Mouse (Mus musculus): Measurements from ENCODE around the gene Ist1. TPM values are rescaled to one million over a fixed set of nuclear protein-coding genes. Genes with fewer than 3 reads are reported as not detected.
A peak's percentile ranks its signal among the peaks of the same experiment; 100 is the strongest.

The Ist1 gene
- polyA plus RNA-seq, 1 experiment from 2014 or later: 153 TPM

DNA sequence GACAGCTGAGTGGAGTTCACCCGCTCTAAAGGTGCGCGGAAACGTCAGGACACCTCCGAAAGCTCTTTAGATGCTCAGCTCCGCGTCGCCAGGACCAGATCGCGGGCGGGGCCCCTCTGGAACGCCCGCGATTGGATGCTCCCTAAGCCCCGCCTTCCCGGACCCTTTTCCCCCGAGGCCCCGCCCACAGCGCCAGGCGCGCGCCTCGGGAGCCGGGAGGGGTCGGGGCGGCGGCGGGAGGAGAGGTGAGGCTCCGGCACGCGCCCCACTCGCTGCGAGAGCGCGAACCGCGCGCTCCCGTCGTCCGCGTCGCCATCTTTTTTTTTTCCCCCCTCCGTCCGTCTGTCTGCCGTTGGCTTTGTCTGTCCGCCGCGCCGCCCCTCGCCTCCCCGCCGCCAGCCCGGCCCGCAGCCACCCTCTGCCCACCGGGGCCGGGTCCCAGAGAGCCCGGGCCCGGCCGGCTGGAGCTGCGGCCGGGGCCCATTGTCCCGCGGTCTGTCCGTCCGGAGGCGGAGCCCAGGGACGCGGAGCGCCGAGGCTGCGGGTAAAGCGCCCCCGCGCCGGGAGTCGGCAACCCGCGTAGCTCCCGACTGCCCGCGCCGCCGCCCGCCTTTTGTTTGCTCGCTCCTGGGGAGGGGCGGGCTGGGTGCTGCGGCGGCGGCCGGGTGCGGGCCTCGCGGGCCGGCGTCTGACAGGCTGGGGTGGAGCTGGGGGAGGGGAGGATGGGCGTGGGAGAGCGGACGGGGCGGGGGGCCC lies 12.4 kb upstream of the Ist1 start, which contains the start of gene Zfp821:
Zfp821 (plus strand) TSS at position 227 of the 756 bp plus-strand sequence.
- Histone ChIP-seq H3K36me3 (peaks cover 33% of the 10 kb centered on the region), H3K9me3 (replicated peaks) (no peaks in the 10 kb centered on the region), H3K27me3 (ENCODE audit: low read depth, poor library complexity, severe bottlenecking) (peaks cover 26% of the 10 kb centered on the region), H3K4me1 (peaks cover 16% of the 10 kb centered on the region), H3K4me3 (peak within 1 kb of the TSS; percentile 91), H3K27ac (peak within 1 kb of the TSS; percentile 100)
- peak; percentile 95 for DNase-seq (ENCODE audit: low spot score)
- whole genome bisulfite sequencing: under 1% methylated on average over 94 of the region's 100 CpGs

DNA sequence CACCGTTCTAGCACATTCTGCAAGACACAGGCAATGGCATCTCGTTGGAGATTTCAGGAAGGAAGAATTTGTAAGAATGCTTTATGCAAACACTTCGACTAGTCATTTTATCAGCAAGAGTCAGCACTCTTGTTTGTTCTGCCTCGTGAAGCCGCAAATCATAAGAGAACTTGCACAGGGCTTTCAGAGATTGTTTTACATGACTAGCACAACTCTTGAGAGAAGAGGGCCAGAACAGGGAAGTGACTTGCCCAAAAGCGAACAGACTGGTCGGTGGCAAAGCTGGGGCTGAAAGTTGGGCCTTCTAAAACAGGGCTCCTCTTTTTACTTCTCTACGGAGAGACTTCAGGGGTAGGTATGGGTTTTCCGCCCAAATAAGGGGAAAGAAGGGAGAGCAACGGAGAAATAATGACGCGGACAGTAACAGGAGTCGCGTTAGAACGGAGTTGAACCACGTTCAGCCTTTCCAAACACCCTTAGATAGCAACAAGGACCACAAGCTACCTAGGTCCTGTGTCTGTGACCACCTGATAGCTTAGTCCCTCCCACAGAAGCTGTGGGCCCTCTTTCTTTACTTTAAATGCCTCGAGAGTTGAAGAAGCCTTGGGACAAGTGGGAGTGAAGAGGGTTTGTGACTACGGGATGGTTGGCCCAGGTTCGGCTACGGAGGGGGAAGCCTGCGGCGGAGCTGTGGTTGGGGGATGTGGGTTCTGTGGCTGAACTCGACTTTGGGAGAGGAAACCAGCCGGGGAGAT lies 11.7 kb upstream of the Ist1 start:
- H3K27me3 ChIP-seq (ENCODE audit: low read depth, poor library complexity, severe bottlenecking): peaks cover 26% of the 10 kb centered on the region
- 14% methylated on average over 24 of the region's 24 CpGs for WGBS
- peak overlapping the region; percentile 91 for H3K4me3 ChIP-seq
- no peak for DNase-seq (ENCODE audit: low spot score)
- H3K27ac ChIP-seq: peak overlapping the region; percentile 100
- H3K36me3 ChIP-seq: peaks cover 26% of the 10 kb centered on the region
- no peaks in the 10 kb centered on the region for H3K9me3 ChIP-seq (replicated peaks)
- peaks cover 16% of the 10 kb centered on the region for H3K4me1 ChIP-seq

DNA sequence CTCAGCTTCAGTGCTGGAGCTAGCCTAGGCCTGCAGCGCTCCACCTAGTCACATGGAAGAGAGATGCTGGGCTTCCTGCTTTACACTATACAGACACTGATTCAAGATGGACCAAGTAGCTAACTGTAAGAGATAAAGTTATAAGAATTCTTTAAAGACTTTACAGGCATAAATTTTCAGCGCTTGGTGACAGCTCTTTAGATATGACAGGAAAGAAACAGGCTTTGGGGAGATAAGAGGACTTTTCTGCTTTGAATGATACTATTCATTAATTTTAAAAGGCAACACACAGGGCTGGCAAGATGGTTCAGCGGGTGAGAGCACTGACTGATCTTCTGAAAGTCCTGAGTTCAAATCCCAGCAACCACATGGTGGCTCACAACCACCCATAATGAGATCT lies 5.4 kb upstream of the Ist1 start:
- no peak overlapping the region for H3K27ac ChIP-seq
- no peak overlapping the region for H3K4me3 ChIP-seq
- DNase-seq (ENCODE audit: low spot score): no peak
- no peaks in the 10 kb centered on the region for H3K36me3 ChIP-seq
- H3K9me3 ChIP-seq (replicated peaks): no peaks in the 10 kb centered on the region
- WGBS: 82% methylated on average over 3 of the region's 3 CpGs
- peaks cover 9% of the 10 kb centered on the region for H3K4me1 ChIP-seq
- peaks cover 13% of the 10 kb centered on the region; the same call in 1 of the 2 replicates for H3K27me3 ChIP-seq (ENCODE audit: low read depth, poor library complexity, severe bottlenecking)

DNA sequence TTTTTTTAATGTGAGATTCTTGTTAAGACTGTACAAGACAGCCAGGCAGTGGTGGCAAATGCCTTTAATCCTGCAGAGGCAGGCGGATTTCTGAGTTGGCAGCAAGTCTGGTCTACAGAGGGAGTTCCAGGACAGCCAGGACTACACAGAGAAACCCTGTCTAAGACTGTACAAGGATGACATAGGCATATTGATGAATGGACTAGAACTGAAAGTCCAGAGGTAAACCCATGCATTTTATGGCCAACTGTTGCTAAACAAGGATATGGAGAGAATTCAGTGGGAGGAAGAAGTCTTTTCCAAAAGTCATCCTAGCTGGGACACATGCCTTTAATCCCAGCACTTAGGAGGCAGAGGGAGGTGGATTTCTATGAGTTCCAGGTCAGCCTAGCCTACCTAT lies 4.7 kb upstream of the Ist1 start:
- Histone ChIP-seq H3K36me3 (no peaks in the 10 kb centered on the region), H3K4me1 (peaks cover 9% of the 10 kb centered on the region), H3K27ac (no peak overlapping the region), H3K9me3 (replicated peaks) (no peaks in the 10 kb centered on the region), H3K4me3 (no peak overlapping the region), H3K27me3 (ENCODE audit: low read depth, poor library complexity, severe bottlenecking) (peaks cover 5% of the 10 kb centered on the region; the same call in 1 of the 2 replicates)
- WGBS: 81% methylated on average over 1 of the region's 1 CpGs
- DNase-seq (ENCODE audit: low spot score): no peak

DNA sequence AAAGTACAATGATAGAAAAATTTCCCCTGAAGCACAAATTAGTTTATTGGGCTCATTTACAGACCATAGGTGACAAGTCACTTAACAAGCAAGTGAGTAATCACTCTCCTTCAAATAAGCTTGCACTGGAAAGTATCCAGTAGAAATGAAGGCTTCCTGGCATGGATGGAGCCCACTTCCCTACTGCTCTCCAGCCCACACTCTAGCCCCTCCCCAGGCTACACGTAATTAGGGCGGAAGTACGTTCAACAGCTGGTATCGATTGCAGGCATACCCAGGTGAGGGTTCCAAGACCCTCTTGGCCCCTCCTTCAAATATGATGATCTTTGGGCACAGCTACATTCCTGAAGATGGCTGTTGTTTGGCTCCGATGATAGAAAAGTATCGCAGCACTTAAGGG lies 1.1 kb upstream of the Ist1 start:
- H3K9me3 ChIP-seq (replicated peaks): no peaks in the 10 kb centered on the region
- no peaks in the 10 kb centered on the region for H3K27me3 ChIP-seq (ENCODE audit: low read depth, poor library complexity, severe bottlenecking)
- H3K36me3 ChIP-seq: peaks cover 3% of the 10 kb centered on the region; the same call in 1 of the 2 replicates
- peak; percentile 33 for DNase-seq (ENCODE audit: low spot score)
- H3K4me1 ChIP-seq: peaks cover 25% of the 10 kb centered on the region
- peak overlapping the region; percentile 99 for H3K4me3 ChIP-seq
- no peak overlapping the region for H3K27ac ChIP-seq
- 42% methylated on average over 6 of the region's 6 CpGs for WGBS

DNA sequence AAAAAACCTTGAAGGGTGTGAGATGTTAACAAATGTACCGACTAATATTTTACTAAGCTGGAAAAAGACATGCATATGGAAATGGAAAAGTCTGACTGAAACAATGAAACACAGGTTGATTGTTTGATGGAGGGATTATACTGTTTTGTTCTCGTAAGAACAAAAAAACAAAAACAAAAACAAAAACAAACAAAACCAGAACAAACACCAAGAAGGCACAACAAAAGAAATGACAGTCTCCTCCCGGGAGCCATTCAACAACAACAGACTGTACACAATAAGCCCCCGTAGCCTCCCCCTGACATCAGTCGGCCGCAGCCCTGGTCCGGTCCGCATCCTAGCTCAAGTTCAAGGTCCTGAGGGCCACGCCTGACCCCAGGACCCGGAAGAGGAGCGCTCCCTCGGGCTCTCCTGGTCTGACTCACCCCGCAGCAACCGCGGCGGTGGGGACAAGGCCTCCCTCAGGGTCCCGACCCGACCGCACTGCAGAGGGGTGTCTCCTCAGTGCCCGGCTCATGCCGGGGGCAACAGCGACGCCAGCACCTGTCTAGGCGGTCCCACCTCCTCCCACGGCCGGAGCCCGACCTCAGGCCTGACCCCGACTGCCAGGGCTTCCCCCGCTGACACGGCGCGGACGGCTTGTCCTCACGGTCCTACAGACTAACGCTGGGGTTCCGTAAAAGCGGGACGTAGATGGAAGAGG lies 466 bp downstream of the Ist1 start:
- H3K9me3 ChIP-seq (replicated peaks): no peaks in the 10 kb centered on the region
- DNase-seq (ENCODE audit: low spot score): no peak
- H3K27me3 ChIP-seq (ENCODE audit: low read depth, poor library complexity, severe bottlenecking): no peaks in the 10 kb centered on the region
- peaks cover 25% of the 10 kb centered on the region for H3K4me1 ChIP-seq
- H3K27ac ChIP-seq: peak overlapping the region; percentile 95
- H3K4me3 ChIP-seq: peak overlapping the region; percentile 99
- under 1% methylated on average over 38 of the region's 38 CpGs for WGBS
- H3K36me3 ChIP-seq: peaks cover 9% of the 10 kb centered on the region; the same call in 1 of the 2 replicates

DNA sequence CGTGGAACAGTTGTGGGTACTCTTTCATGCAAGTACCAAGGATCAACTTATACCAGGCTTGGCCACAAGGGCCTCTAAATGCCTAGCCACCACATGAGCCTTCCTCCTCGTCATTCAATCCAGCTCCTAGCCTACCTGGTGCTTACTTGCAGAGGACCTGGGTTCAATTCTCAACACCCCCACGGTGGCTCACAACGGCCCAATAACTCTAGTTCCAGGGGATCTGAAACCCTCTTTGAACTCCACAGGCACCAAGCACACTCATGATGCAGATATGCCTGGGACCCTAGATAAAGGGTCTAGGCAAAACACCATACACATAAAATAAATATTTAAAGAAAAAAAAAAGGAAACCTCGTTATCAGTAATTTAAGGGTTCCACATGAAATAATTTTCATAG lies 1.3 kb downstream of the Ist1 start:
- WGBS: 62% methylated on average over 5 of the region's 5 CpGs
- Histone ChIP-seq H3K27me3 (ENCODE audit: low read depth, poor library complexity, severe bottlenecking) (no peaks in the 10 kb centered on the region), H3K4me1 (peaks cover 25% of the 10 kb centered on the region), H3K4me3 (peak overlapping the region; percentile 99), H3K36me3 (peaks cover 11% of the 10 kb centered on the region; the same call in 1 of the 2 replicates), H3K9me3 (replicated peaks) (no peaks in the 10 kb centered on the region), H3K27ac (no peak overlapping the region)
- peak; percentile 39 for DNase-seq (ENCODE audit: low spot score)

DNA sequence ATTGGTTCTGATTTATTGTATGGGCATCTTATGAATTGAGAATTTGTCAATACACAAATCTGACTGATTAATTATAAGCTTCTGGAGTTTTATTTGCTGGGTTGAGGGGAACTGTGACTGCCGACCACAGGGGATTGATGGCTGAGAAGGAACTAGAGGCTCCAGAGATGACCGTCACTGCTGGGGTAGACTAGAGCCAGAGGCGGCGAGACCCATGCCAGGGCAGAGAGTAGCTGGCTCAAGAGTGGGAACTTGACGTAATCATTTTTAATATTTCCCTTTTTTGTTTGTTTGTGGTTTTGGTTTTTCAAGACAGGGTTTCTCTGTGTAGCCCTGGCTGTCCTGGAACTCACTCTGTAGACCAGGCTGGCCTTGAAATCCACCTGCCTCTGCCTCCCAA lies 5.8 kb downstream of the Ist1 start:
- no peak for DNase-seq (ENCODE audit: low spot score)
- H3K36me3 ChIP-seq: peaks cover 26% of the 10 kb centered on the region
- no peak overlapping the region for H3K4me3 ChIP-seq
- no peak overlapping the region for H3K27ac ChIP-seq
- H3K27me3 ChIP-seq (ENCODE audit: low read depth, poor library complexity, severe bottlenecking): no peaks in the 10 kb centered on the region
- no peaks in the 10 kb centered on the region for H3K9me3 ChIP-seq (replicated peaks)
- peaks cover 16% of the 10 kb centered on the region for H3K4me1 ChIP-seq
- WGBS: 98% methylated on average over 5 of the region's 5 CpGs

DNA sequence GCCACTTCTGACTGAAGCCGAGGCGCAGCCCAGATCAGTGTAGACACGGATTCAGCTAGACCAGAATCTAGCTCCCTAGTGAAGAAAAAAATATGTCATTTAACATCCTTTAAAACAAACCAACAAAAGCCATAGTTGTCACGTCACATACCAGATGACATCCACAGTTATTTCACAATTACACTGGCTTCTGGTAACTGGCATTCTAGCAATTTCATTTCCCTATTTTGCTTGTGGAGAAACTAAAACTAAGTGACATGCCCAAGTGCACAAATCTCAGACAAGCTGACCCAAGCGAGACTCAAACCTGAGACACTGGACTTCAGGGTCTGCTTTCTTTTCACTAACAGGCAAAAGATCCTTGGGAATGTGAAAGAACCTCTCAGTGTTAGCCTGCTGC lies 10.9 kb downstream of the Ist1 start:
- Histone ChIP-seq H3K4me3 (no peak overlapping the region), H3K36me3 (peaks cover 66% of the 10 kb centered on the region)
- 92% methylated on average over 5 of the region's 5 CpGs for WGBS

DNA sequence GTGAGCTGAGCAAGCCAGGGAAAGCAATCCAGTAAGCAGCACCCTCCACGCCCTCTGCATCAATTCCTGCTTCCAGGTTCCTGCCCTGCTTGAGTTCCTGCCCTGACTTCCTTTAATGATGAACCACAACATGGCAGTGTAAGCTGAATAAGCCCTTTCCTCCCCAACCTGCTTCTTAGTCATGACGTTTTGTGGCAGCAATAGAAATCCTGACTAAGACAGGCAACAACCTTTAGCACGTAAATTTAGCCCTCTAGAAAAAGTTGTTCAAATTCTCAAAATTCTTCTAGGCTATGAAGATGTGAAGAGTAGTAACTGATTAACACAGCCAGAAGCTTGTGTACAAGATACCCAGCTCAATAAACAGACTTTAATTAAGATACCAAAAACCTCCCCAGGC lies 11.5 kb downstream of the Ist1 start:
- H3K27me3 ChIP-seq (ENCODE audit: low read depth, poor library complexity, severe bottlenecking): no peaks in the 10 kb centered on the region
- H3K4me3 ChIP-seq: no peak overlapping the region
- WGBS: 84% methylated on average over 3 of the region's 3 CpGs
- peaks cover 72% of the 10 kb centered on the region for H3K36me3 ChIP-seq
- DNase-seq (ENCODE audit: low spot score): no peak
- H3K9me3 ChIP-seq (replicated peaks): no peaks in the 10 kb centered on the region
- H3K27ac ChIP-seq: no peak overlapping the region
- H3K4me1 ChIP-seq: no peaks in the 10 kb centered on the region

More for the DNA sequence above, 10.9 kb downstream of the Ist1 start:
- no peaks in the 10 kb centered on the region for H3K4me1 ChIP-seq
- no peak for DNase-seq (ENCODE audit: low spot score)
- no peaks in the 10 kb centered on the region for H3K27me3 ChIP-seq (ENCODE audit: low read depth, poor library complexity, severe bottlenecking)
- H3K27ac ChIP-seq: no peak overlapping the region
- H3K9me3 ChIP-seq (replicated peaks): no peaks in the 10 kb centered on the region

DNA sequence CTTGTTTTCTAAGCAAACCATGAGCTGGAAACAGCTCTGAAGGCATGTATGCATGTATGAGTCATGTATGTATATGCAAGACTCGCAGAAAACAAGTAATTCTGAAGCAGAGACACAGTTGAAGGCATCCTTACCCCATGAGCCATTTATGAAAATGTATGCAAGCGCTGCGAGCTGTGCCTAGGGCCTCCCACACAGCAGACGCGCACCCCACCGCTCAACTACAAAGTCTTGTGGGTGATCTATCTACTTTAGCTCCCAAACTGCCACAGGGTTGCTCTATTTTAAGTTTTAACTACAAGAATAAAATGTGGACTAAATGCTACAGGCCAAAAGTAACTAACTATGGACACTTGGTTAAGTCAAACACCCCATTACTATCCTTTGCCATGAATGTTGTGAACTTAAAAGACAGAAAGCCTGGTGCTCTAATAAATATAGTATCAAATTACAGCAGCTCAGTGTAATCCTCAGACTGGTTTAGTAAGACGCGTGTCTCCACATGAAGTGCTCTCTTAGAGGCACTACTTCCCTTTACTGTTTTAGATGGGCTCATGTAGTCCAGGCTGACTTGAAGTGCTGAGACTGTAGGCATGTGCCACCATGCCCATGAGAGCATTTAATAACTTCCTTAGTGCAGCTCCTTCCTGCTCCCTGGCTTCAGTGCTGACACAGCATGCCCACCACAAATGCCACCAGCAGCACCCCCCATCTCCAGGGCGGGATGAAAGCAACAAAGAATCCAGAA lies 17.0 kb downstream of the Ist1 start:
- Histone ChIP-seq H3K27ac (no peak overlapping the region), H3K27me3 (ENCODE audit: low read depth, poor library complexity, severe bottlenecking) (no peaks in the 10 kb centered on the region), H3K4me3 (no peak overlapping the region), H3K4me1 (no peaks in the 10 kb centered on the region), H3K9me3 (replicated peaks) (no peaks in the 10 kb centered on the region), H3K36me3 (peaks cover 100% of the 10 kb centered on the region)
- DNase-seq (ENCODE audit: low spot score): no peak
- 95% methylated on average over 9 of the region's 9 CpGs for WGBS

DNA sequence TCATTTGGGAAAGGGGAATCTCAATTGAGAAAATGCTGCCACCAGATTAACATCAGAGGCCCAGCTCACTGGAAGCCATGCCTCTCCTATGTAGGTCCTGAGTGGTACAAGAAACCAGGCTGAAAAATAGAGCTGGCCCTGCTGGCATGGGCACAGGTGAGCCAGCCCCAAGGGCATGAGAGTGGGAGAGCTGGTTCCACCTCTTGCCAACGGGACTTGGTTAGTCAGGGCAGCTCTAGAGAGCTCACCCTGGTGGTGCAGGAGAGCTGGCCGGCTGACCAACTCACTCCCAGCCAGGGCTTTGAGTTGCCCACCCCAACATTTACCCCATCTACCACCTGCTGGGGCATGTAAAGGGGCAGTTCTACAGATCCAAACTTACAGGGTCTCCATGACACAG lies 19.5 kb downstream of the Ist1 start:
- no peak for DNase-seq (ENCODE audit: low spot score)
- H3K27ac ChIP-seq: no peak overlapping the region
- peaks cover 100% of the 10 kb centered on the region for H3K36me3 ChIP-seq
- H3K9me3 ChIP-seq (replicated peaks): no peaks in the 10 kb centered on the region
- no peaks in the 10 kb centered on the region for H3K27me3 ChIP-seq (ENCODE audit: low read depth, poor library complexity, severe bottlenecking)
- 92% methylated on average over 2 of the region's 2 CpGs for WGBS
- H3K4me1 ChIP-seq: no peaks in the 10 kb centered on the region
- no peak overlapping the region for H3K4me3 ChIP-seq
